Mouse (Mus musculus) neural tube, embryonic 10.5 days (tissue): ENCODE measurements around the gene Chst8.

ENCODE experiments used
- DNase-seq: peaks from one replicate; pipeline ENCODE4 v3.0.0-alpha.2; 2017; ENCODE audit warnings: low spot score; ENCODE audit errors: extremely low spot score

The Chst8 gene

GRCm38 (mm10) chr7:34714848-34715460 is 97.6 kb downstream of the Chst8 start:
- DNase-seq: no peak

GRCm38 (mm10) chr7:34709111-34709510 is 103.4 kb downstream of the Chst8 start:
- no peak for DNase-seq

- no peak for DNase-seq
These were observed 108.1 kb downstream of the Chst8 start for GRCm38 (mm10) chr7:34704401-34704800.

GRCm38 (mm10) chr7:34703437-34703836 is 109.1 kb downstream of the Chst8 start:
- DNase-seq: no peak

GRCm38 (mm10) chr7:34702718-34703351 is 109.7 kb downstream of the Chst8 start:
- DNase-seq: peak; percentile 70

- DNase-seq: no peak
These were observed 112.6 kb downstream of the Chst8 start for GRCm38 (mm10) chr7:34699888-34700287.

GRCm38 (mm10) chr7:34698221-34698620 is 114.3 kb downstream of the Chst8 start:
- no peak for DNase-seq

GRCm38 (mm10) chr7:34696086-34696485 is 116.4 kb downstream of the Chst8 start:
- DNase-seq: no peak

- DNase-seq: no peak
These were observed 117.6 kb downstream of the Chst8 start for GRCm38 (mm10) chr7:34694898-34695297.

GRCm38 (mm10) chr7:34693916-34694315 is 118.6 kb downstream of the Chst8 start:
- no peak for DNase-seq

GRCm38 (mm10) chr7:34693072-34693471 is 119.4 kb downstream of the Chst8 start:
- no peak for DNase-seq

GRCm38 (mm10) chr7:34690111-34690510 is 122.4 kb downstream of the Chst8 start:
- no peak for DNase-seq

GRCm38 (mm10) chr7:34689028-34689427 is 123.5 kb downstream of the Chst8 start:
- no peak for DNase-seq

- no peak for DNase-seq
These were observed 126.7 kb downstream of the Chst8 start for GRCm38 (mm10) chr7:34685801-34686200.

GRCm38 (mm10) chr7:34685176-34685575 is 127.3 kb downstream of the Chst8 start:
- no peak for DNase-seq

- no peak for DNase-seq
These were observed 131.6 kb downstream of the Chst8 start for GRCm38 (mm10) chr7:34680771-34681421.

- DNase-seq: no peak
These were observed 132.6 kb downstream of the Chst8 start for GRCm38 (mm10) chr7:34679886-34680285.

- DNase-seq: peak; percentile 85
These were observed 136.5 kb downstream of the Chst8 start for GRCm38 (mm10) chr7:34675831-34676514.

GRCm38 (mm10) chr7:34675120-34675790 is 137.3 kb downstream of the Chst8 start:
- no peak for DNase-seq

GRCm38 (mm10) chr7:34672916-34673315 is 139.6 kb downstream of the Chst8 start:
- DNase-seq: no peak

- DNase-seq: peak; percentile 93
These were observed 140.6 kb downstream of the Chst8 start for GRCm38 (mm10) chr7:34671911-34672310.

- DNase-seq: no peak
These were observed 141.7 kb downstream of the Chst8 start for GRCm38 (mm10) chr7:34670778-34671177.
